Mouse (Mus musculus) kidney, adult 2 months (tissue): ENCODE results near the gene Kalrn. TPM values are rescaled to one million over a fixed set of nuclear protein-coding genes. Genes with fewer than 3 reads are reported as not detected.
A peak's percentile ranks its signal among the peaks of the same experiment; 100 is the strongest.

Source experiments
- DNase-seq: peaks from one replicate; pipeline ENCODE4 v3.0.0; 2021
- H3K27ac ChIP-seq: fragments of 200-500 bp; 2 replicates; pipeline ENCODE4 v1.5.1; 2012; ENCODE audit warnings: low read depth, low read length, control low read depth, inconsistent platforms; ENCODE audit not compliant: insufficient read depth
- H3K27me3 ChIP-seq: fragments of 200-500 bp; replicated peaks from 2 replicates; pipeline ENCODE4 v1.6.1; 2012; ENCODE audit warnings: mild to moderate bottlenecking, moderate library complexity, low read length, inconsistent platforms; ENCODE audit not compliant: control insufficient read depth, insufficient read depth
- H3K36me3 ChIP-seq: fragments of 200-500 bp; 2 replicates; pipeline ENCODE4 v1.6.1; 2012; ENCODE audit warnings: mild to moderate bottlenecking, moderate library complexity, low read length, inconsistent platforms; ENCODE audit not compliant: control insufficient read depth, insufficient read depth
- H3K4me1 ChIP-seq: fragments of 200-500 bp; 2 replicates; pipeline ENCODE4 v1.6.1; 2011; ENCODE audit warnings: low read length; ENCODE audit not compliant: control insufficient read depth, insufficient read depth
- H3K4me3 ChIP-seq: fragments of 200-500 bp; 2 replicates; pipeline ENCODE4 v1.5.1; 2011; ENCODE audit warnings: mild to moderate bottlenecking, low read depth, low read length, control low read depth; ENCODE audit not compliant: insufficient read depth
- CTCF ChIP-seq: fragments of 200-500 bp; conservative IDR thresholded peaks from 2 replicates; pipeline ENCODE4 v1.5.1; 2011; ENCODE audit warnings: low read depth, mild to moderate bottlenecking, control low read depth, low read length, moderate library complexity, mixed read lengths; ENCODE audit not compliant: insufficient read depth, insufficient read length
- POLR2A ChIP-seq: fragments of 200-500 bp; IDR thresholded peaks from one replicate; pipeline ENCODE4 v1.6.1; 2011; ENCODE audit warnings: low read depth, low read length, control low read depth
- WGBS: fragments of 180-500 bp; shearing (Covaris S2); methylation state at CpG from one replicate; pipeline ENCODE4 v1.1.7; 2018; 5-methylcytosine and 5-hydroxymethylcytosine counted together
- polyA plus RNA-seq: library from polyadenylated mRNA; depleted of rRNA; stranded (reverse); fragments of >200 nt; gene quantifications from 2 replicates; pipeline ENCODE4 v1.2.3, GENCODE M21; 2012

The Kalrn gene
- polyA plus RNA-seq, 1 experiment: 8.6 TPM

GRCm38 (mm10) chr16:34252670-34253069 lies 320.7 kb downstream of the Kalrn start:
- H3K36me3 ChIP-seq: no peaks in the 10 kb centered on the region

GRCm38 (mm10) chr16:34248256-34248655 lies 325.1 kb downstream of the Kalrn start:
- H3K27ac ChIP-seq: no peak overlapping the region
- H3K36me3 ChIP-seq: no peaks in the 10 kb centered on the region
- H3K27me3 ChIP-seq: no peaks in the 10 kb centered on the region
- no peak for DNase-seq
- TF ChIP-seq CTCF: no peak
- no peak for TF ChIP-seq POLR2A
- 58% methylated on average over 4 of the region's 4 CpGs for WGBS
- H3K4me1 ChIP-seq: no peaks in the 10 kb centered on the region
- no peak overlapping the region for H3K4me3 ChIP-seq

More at GRCm38 (mm10) chr16:34252670-34253069, 320.7 kb downstream of the Kalrn start:
- H3K4me3 ChIP-seq: no peak overlapping the region
- no peak overlapping the region for H3K27ac ChIP-seq
- WGBS: 99% methylated on average over 3 of the region's 3 CpGs
- no peak for DNase-seq
- no peaks in the 10 kb centered on the region for H3K27me3 ChIP-seq
- TF ChIP-seq CTCF (no peak), POLR2A (no peak)
- H3K4me1 ChIP-seq: no peaks in the 10 kb centered on the region

GRCm38 (mm10) chr16:34241936-34242729 lies 331.2 kb downstream of the Kalrn start:
- no peaks in the 10 kb centered on the region for H3K4me1 ChIP-seq

GRCm38 (mm10) chr16:34239618-34240017 lies 333.7 kb downstream of the Kalrn start:
- no peak for DNase-seq
- no peaks in the 10 kb centered on the region for H3K27me3 ChIP-seq
- WGBS: 88% methylated on average over 4 of the region's 4 CpGs
- no peak overlapping the region for H3K4me3 ChIP-seq
- H3K36me3 ChIP-seq: no peaks in the 10 kb centered on the region
- no peak for TF ChIP-seq POLR2A
- no peak for TF ChIP-seq CTCF
- no peak overlapping the region for H3K27ac ChIP-seq
- H3K4me1 ChIP-seq: no peaks in the 10 kb centered on the region

More at GRCm38 (mm10) chr16:34241936-34242729, 331.2 kb downstream of the Kalrn start:
- no peaks in the 10 kb centered on the region for H3K27me3 ChIP-seq
- TF ChIP-seq POLR2A (no peak), CTCF (no peak)
- H3K36me3 ChIP-seq: no peaks in the 10 kb centered on the region
- H3K4me3 ChIP-seq: no peak overlapping the region
- WGBS: 82% methylated on average over 16 of the region's 16 CpGs
- no peak overlapping the region for H3K27ac ChIP-seq
- DNase-seq: no peak

GRCm38 (mm10) chr16:34236898-34237611 lies 336.3 kb downstream of the Kalrn start:
- TF ChIP-seq CTCF: no peak
- TF ChIP-seq POLR2A: no peak
- DNase-seq: no peak
- no peaks in the 10 kb centered on the region for H3K4me1 ChIP-seq
- H3K4me3 ChIP-seq: no peak overlapping the region
- no peaks in the 10 kb centered on the region for H3K36me3 ChIP-seq
- no peaks in the 10 kb centered on the region for H3K27me3 ChIP-seq
- H3K27ac ChIP-seq: no peak overlapping the region
- 55% methylated on average over 12 of the region's 12 CpGs for WGBS

- TF ChIP-seq POLR2A: no peak
- no peak for TF ChIP-seq CTCF
- DNase-seq: peak; percentile 69
These were observed 338.2 kb downstream of the Kalrn start for GRCm38 (mm10) chr16:34235086-34235485.

GRCm38 (mm10) chr16:34231952-34232351 lies 341.4 kb downstream of the Kalrn start:
- Histone ChIP-seq H3K36me3 (no peaks in the 10 kb centered on the region), H3K27ac (no peak overlapping the region), H3K4me1 (no peaks in the 10 kb centered on the region), H3K4me3 (no peak overlapping the region), H3K27me3 (no peaks in the 10 kb centered on the region)
- DNase-seq: no peak
- WGBS: 47% methylated on average over 5 of the region's 5 CpGs
- TF ChIP-seq POLR2A: no peak
- TF ChIP-seq CTCF: no peak

More at GRCm38 (mm10) chr16:34235086-34235485, 338.2 kb downstream of the Kalrn start:
- 54% methylated on average over 11 of the region's 11 CpGs for WGBS
- Histone ChIP-seq H3K4me1 (no peaks in the 10 kb centered on the region), H3K36me3 (no peaks in the 10 kb centered on the region), H3K27ac (no peak overlapping the region), H3K4me3 (no peak overlapping the region), H3K27me3 (no peaks in the 10 kb centered on the region)
